Mouse (Mus musculus) hematopoietic multipotent progenitor cell, adult 10-12 weeks (in vitro differentiated cells): ENCODE measurements around the gene Epb41l5. TPM values are rescaled to one million over a fixed set of nuclear protein-coding genes. Genes with fewer than 3 reads are reported as not detected.

Source experiments
- polyA plus RNA-seq: library from polyadenylated mRNA; stranded (reverse); fragments of >175 nt; gene quantifications from 2 replicates; pipeline ENCODE4 v1.2.3, GENCODE M21; 2012; ENCODE audit warnings: low replicate concordance

The Epb41l5 gene
- polyA plus RNA-seq: 0.11 and 0.14 TPM in 2 replicates

DNA sequence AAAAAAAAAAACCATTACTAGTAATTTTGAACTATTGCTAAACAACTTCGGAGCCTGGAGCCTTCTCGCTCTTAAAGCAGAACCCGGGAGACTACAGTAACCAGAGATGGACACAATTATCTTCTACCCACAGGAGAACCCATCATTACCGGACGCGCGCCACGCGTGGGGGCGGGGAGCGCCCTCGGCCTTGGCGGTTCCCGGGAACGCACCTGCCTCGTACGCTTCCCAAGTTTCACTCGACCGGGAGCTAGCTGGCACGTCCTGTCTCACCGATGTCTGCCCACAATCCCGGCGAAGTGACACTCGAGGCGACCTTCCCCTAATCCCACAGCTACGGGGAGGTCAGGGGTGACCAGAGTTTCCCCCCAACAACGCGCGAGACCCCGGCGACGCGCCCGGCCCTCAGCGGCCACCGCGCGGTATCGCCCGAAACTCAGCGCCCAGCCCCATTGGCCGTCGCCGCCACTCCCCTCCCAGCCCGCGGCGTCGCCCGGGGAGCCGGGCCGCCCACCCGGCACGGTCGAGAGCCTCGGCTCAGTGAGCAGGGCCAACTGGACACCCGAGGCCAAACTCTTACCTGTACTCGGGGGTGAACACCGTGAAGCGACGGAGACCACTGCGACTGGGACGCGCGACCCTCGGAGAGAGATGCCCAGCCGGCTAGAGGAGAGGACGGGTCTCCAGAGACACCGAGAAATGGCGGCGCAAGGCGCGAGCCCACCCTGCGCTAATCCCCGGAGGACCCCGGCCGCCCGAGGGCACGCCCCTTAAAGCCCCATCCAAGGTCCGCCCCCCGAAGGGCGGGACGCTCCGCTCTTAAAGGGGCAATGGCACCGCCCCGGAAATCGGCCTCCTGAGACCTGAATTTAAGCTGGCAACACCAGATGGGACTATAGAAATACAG, at the start of gene Epb41l5:
Gene Epb41l5 (minus strand): TSS at position 796 of the 907 bp plus-strand sequence.

DNA sequence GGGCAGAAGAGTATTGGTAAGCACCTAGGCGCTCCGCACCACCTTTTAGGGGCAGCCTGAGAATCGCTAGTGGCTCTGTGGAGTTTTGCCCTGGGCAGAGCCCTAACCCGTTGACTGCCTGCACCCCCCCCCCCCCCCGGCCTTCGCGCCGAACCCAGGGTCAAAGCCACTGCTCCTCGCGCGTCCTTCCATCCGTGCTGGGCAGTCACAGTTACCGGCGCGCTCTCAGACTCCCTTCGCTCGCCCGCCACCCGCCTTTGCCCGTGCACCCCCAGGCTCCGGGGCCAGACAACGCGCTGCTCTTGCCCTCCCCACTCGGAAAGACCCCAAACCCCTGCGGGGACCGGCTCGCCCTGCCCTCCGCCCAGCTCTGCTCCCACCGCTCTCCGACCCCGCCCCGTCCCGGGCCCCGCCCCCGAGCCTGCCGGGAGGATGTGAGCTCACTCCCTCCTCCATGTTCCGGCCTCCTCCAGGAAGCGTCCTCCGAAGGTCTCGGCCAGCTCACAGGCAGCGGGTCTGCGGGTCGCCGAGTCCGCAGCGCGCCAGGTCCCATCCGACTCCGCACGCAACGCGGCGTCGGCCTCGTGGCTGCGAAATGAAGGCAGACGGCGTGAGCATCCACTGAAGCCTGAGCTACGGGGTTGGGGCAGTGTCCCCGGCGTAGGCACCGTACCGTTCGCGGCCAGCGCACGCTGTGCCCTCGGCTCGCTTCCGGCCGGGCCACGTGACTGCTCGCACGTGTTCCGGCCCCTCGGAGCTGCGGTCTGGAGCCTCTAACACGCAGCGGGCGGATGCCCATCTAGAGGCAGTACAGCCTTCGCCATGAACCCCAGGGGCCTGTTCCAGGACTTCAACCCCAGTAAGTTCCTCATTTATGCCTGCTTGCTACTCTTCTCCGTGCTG, 122.9 kb downstream of the Epb41l5 start, which contains the start of gene Tmem185b:
Gene Tmem185b (plus strand): TSS at position 472 of the 903 bp plus-strand sequence.

DNA sequence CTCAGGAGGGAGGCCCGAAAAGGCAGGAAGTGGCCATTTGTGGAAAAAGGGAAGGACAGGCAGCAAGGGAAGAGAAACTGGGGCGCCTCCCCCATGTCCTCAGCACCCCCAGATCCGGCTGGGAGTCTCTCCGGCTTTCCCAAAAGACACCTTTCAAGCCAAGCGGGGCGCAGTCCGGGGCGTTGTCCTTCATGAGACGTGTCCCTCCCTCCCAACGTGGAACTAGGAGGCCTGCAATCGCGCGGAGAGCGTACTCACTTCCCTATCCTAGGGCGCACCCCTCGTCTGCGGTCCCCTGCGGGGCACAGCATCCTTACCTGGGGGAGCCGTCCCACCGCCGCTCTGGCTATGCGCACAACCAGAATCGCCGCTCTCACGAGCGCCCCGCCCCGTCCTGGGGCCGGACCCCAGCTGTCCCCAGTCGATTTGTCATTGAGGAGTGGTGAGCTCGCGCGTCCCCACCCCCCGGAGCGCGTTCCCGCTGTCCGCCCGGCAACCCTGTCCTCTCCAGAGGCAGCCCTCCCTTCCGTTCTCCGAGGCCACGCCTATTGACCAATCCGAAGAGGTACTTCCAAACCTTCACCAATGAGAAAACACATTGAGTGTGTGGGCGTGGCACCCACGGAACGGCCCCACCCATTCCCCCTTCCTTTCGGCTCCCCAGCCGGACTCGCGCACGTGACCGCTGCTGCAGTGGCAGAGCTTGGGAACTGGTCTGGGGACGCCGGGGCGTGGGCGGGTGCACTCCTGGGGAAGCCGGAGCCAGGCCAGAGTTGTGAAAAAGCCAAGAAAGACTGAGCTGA, 144.3 kb downstream of the Epb41l5 start, which contains the start of gene Ralb:
Gene Ralb (minus strand): TSS at position 535 of the 803 bp plus-strand sequence.

Other genes with a start within 250 kb of the Epb41l5 start
- gene Inhbb, start 226.8 kb downstream of the Epb41l5 start, polyA plus RNA-seq: 0.04 and 0.27 TPM in 2 replicates
- gene Ralb, start 144.2 kb downstream of the Epb41l5 start, polyA plus RNA-seq: 16.0 and 26.2 TPM in 2 replicates
- 29.5 and 117 TPM in 2 replicates for gene Tmem185b, start 122.8 kb downstream of the Epb41l5 start, polyA plus RNA-seq
- 6.6 and 14.2 TPM in 2 replicates for gene Ptpn4, start 188.6 kb upstream of the Epb41l5 start, polyA plus RNA-seq